Mouse (Mus musculus) forebrain, embryonic 14.5 days (tissue): ENCODE data around the gene Gtf2h1. TPM values are rescaled to one million over a fixed set of nuclear protein-coding genes. Genes with fewer than 3 reads are reported as not detected.
A peak's percentile ranks its signal among the peaks of the same experiment; 100 is the strongest.

ENCODE experiments used
- ATAC-seq: fragments of 200-750 bp; cut with Nextera tagmentation; 2 replicates; pipeline ENCODE4 v1.8.0; 2017; ENCODE audit warnings: mild to moderate bottlenecking, moderate library complexity
- DNase-seq: peaks from one replicate; pipeline ENCODE4 v3.0.0-alpha.2; 2015; ENCODE audit warnings: low spot score
- H3K27ac ChIP-seq: fragments of 300-500 bp; sonication (generic); 2 replicates; pipeline ENCODE4 v1.5.1; 2014; ENCODE audit warnings: low read depth, mild to moderate bottlenecking, control low read depth, low read length, moderate library complexity
- H3K27me3 ChIP-seq: fragments of 300-500 bp; sonication (generic); replicated peaks from 2 replicates; pipeline ENCODE4 v1.6.1; 2014; ENCODE audit warnings: low read length, control low read depth, mixed read lengths; ENCODE audit not compliant: control insufficient read depth, insufficient read depth
- H3K36me3 ChIP-seq: fragments of 300-500 bp; sonication (generic); 2 replicates; pipeline ENCODE4 v1.6.1; 2014; ENCODE audit warnings: low read length, control low read depth; ENCODE audit not compliant: control insufficient read depth, insufficient read depth
- H3K4me1 ChIP-seq: fragments of 300-500 bp; sonication (generic); 2 replicates; pipeline ENCODE4 v1.6.1; 2014; ENCODE audit warnings: antibody characterized with exemption, low read length, control low read depth; ENCODE audit not compliant: control insufficient read depth, insufficient read depth
- H3K4me2 ChIP-seq: fragments of 300-500 bp; sonication (generic); 2 replicates; pipeline ENCODE4 v1.6.1; 2014; ENCODE audit warnings: mild to moderate bottlenecking, control low read depth, low read length
- H3K4me3 ChIP-seq: fragments of 300-500 bp; sonication (generic); 2 replicates; pipeline ENCODE4 v1.5.1; 2014; ENCODE audit warnings: low read depth, low read length, control low read depth
- H3K9ac ChIP-seq: fragments of 300-500 bp; sonication (generic); 2 replicates; pipeline ENCODE4 v1.6.1; 2014; ENCODE audit warnings: mild to moderate bottlenecking, low read length, control low read depth, moderate library complexity
- H3K9me3 ChIP-seq: fragments of 300-500 bp; sonication (generic); replicated peaks from 2 replicates; pipeline ENCODE4 v1.6.1; 2016; ENCODE audit warnings: low read length, control low read depth, mixed read lengths; ENCODE audit not compliant: control insufficient read depth
- WGBS: fragments of 180-500 bp; shearing (Covaris S2); extraction: QIAGEN DNeasy Blood & Tissue Kit; methylation state at CpG from one replicate; pipeline ENCODE4 v1.1.7; 2014; 5-methylcytosine and 5-hydroxymethylcytosine counted together
- polyA plus RNA-seq: library from polyadenylated mRNA; unstranded; fragments of >200 nt; fragmentation: Nextera tagmentation; extraction: Ambion mirVana; gene quantifications from 2 replicates; pipeline ENCODE4 v1.2.1, GENCODE M21; 2014

The Gtf2h1 gene
- 53.1 and 56.7 TPM in 2 replicates for polyA plus RNA-seq

GRCm38 (mm10) chr7:46795287-46796205 lies at the start of gene Gtf2h1, which contains the start of gene Hps5:
TSS of gene Gtf2h1 (plus strand) at chr7:46796103.
TSS of gene Hps5 (minus strand) at chr7:46796064.
- Histone ChIP-seq H3K4me2 (peak within 1 kb of the TSS; percentile 96), H3K36me3 (peaks cover 24% of the 10 kb centered on the region), H3K9ac (peak within 1 kb of the TSS; percentile 94), H3K27me3 (no peaks in the 10 kb centered on the region), H3K9me3 (no peaks in the 10 kb centered on the region), H3K27ac (peak within 1 kb of the TSS; percentile 86), H3K4me3 (peak within 1 kb of the TSS; percentile 96), H3K4me1 (peaks cover 20% of the 10 kb centered on the region)
- peak; percentile 99 for ATAC-seq
- under 1% methylated on average over 66 of the region's 75 CpGs for WGBS
- peak; percentile 98 for DNase-seq

- Histone ChIP-seq H3K9me3 (no peaks in the 10 kb centered on the region), H3K9ac (no peak overlapping the region), H3K4me3 (no peak overlapping the region), H3K4me1 (no peaks in the 10 kb centered on the region), H3K36me3 (no peaks in the 10 kb centered on the region), H3K4me2 (no peak overlapping the region), H3K27ac (no peak overlapping the region), H3K27me3 (no peaks in the 10 kb centered on the region)
- WGBS: 95% methylated on average over 7 of the region's 7 CpGs
- no peak for ATAC-seq
- no peak for DNase-seq
These were observed 49.5 kb upstream of the Gtf2h1 start for GRCm38 (mm10) chr7:46746381-46746780.

- H3K9ac ChIP-seq: no peak overlapping the region
- WGBS: 35% methylated on average over 3 of the region's 3 CpGs
- no peaks in the 10 kb centered on the region for H3K27me3 ChIP-seq
- no peak overlapping the region for H3K27ac ChIP-seq
- no peaks in the 10 kb centered on the region for H3K36me3 ChIP-seq
- no peaks in the 10 kb centered on the region for H3K4me1 ChIP-seq
- DNase-seq (no peak), ATAC-seq (no peak)
- H3K9me3 ChIP-seq: no peaks in the 10 kb centered on the region
- no peak overlapping the region for H3K4me2 ChIP-seq
- H3K4me3 ChIP-seq: no peak overlapping the region
These were observed 47.4 kb upstream of the Gtf2h1 start for GRCm38 (mm10) chr7:46748459-46748858.

GRCm38 (mm10) chr7:46751490-46751889 lies 44.4 kb upstream of the Gtf2h1 start, which contains the start of gene Saa2:
TSS of gene Saa2 (plus strand) at chr7:46751790.
- no peak for ATAC-seq
- Histone ChIP-seq H3K4me1 (no peaks in the 10 kb centered on the region), H3K9ac (no peak within 1 kb of the TSS), H3K27ac (no peak within 1 kb of the TSS), H3K4me3 (no peak within 1 kb of the TSS), H3K9me3 (no peaks in the 10 kb centered on the region), H3K4me2 (no peak within 1 kb of the TSS), H3K36me3 (no peaks in the 10 kb centered on the region), H3K27me3 (no peaks in the 10 kb centered on the region)
- DNase-seq: no peak
- 74% methylated on average over 3 of the region's 3 CpGs for WGBS

- H3K4me1 ChIP-seq: no peaks in the 10 kb centered on the region
- ATAC-seq (no peak), DNase-seq (no peak)
- H3K9me3 ChIP-seq: no peaks in the 10 kb centered on the region
- no peak overlapping the region for H3K27ac ChIP-seq
- H3K4me3 ChIP-seq: no peak overlapping the region
- WGBS: 70% methylated on average over 11 of the region's 11 CpGs
- H3K9ac ChIP-seq: no peak overlapping the region
- H3K4me2 ChIP-seq: no peak overlapping the region
- H3K36me3 ChIP-seq: peaks cover 77% of the 10 kb centered on the region
- no peaks in the 10 kb centered on the region for H3K27me3 ChIP-seq
These were observed 34.7 kb upstream of the Gtf2h1 start for GRCm38 (mm10) chr7:46761049-46761795.

- DNase-seq: no peak
- H3K4me3 ChIP-seq: no peak overlapping the region
- H3K36me3 ChIP-seq: peaks cover 90% of the 10 kb centered on the region
- ATAC-seq: no peak
- no peaks in the 10 kb centered on the region for H3K4me1 ChIP-seq
- H3K4me2 ChIP-seq: no peak overlapping the region
- H3K27me3 ChIP-seq: no peaks in the 10 kb centered on the region
- H3K27ac ChIP-seq: no peak overlapping the region
- 95% methylated on average over 5 of the region's 5 CpGs for WGBS
- no peaks in the 10 kb centered on the region for H3K9me3 ChIP-seq
- H3K9ac ChIP-seq: no peak overlapping the region
These were observed 33.3 kb upstream of the Gtf2h1 start for GRCm38 (mm10) chr7:46762601-46763000.

- Histone ChIP-seq H3K4me1 (no peaks in the 10 kb centered on the region), H3K36me3 (peaks cover 96% of the 10 kb centered on the region), H3K27ac (no peak overlapping the region), H3K9ac (no peak overlapping the region), H3K27me3 (no peaks in the 10 kb centered on the region), H3K4me2 (no peak overlapping the region), H3K9me3 (no peaks in the 10 kb centered on the region), H3K4me3 (no peak overlapping the region)
- 72% methylated on average over 8 of the region's 8 CpGs for WGBS
- ATAC-seq: no peak
- no peak for DNase-seq
These were observed 31.2 kb upstream of the Gtf2h1 start for GRCm38 (mm10) chr7:46764672-46765071.

GRCm38 (mm10) chr7:46767371-46767770 lies 28.5 kb upstream of the Gtf2h1 start:
- no peak overlapping the region for H3K27ac ChIP-seq
- H3K4me2 ChIP-seq: no peak overlapping the region
- no peaks in the 10 kb centered on the region for H3K9me3 ChIP-seq
- H3K9ac ChIP-seq: no peak overlapping the region
- DNase-seq (peak; percentile 32), ATAC-seq (no peak)
- H3K27me3 ChIP-seq: no peaks in the 10 kb centered on the region
- H3K36me3 ChIP-seq: peaks cover 88% of the 10 kb centered on the region
- no peaks in the 10 kb centered on the region for H3K4me1 ChIP-seq
- H3K4me3 ChIP-seq: no peak overlapping the region
